Mouse (Mus musculus): Measurements from ENCODE around the gene Slc24a1.

GRCm38 (mm10) chr9:64988443-64988842 is 37.0 kb upstream of the Slc24a1 start:
- TF ChIP-seq MAX (IDR thresholded peaks at IDR 0.05) (no peak), CTCF (IDR thresholded peaks at IDR 0.05; ENCODE audit: control insufficient read depth, insufficient read depth, insufficient read length) (no peak), MYOD1 (IDR thresholded peaks at IDR 0.05; ENCODE audit: control insufficient read depth, insufficient read length, low read depth) (no peak), USF1 (IDR thresholded peaks at IDR 0.05; ENCODE audit: low read depth) (no peak), CEBPB (IDR thresholded peaks at IDR 0.05; ENCODE audit: low read depth) (no peak)

All from C2C12 (cell line).